Mouse (Mus musculus): Measurements from ENCODE around the gene Cebpg. TPM values are rescaled to one million over a fixed set of nuclear protein-coding genes. Genes with fewer than 3 reads are reported as not detected.

Cebpg gene
- polyA plus RNA-seq, 1 experiment from 2014 or later: 41.7 TPM

GRCm38 (mm10) chr7:35064286-35065258 lies 8.2 kb upstream of the Cebpg start:
- no peaks in the 10 kb centered on the region for H3K36me3 ChIP-seq (ENCODE audit: insufficient read depth)
- peak; percentile 88 for ATAC-seq (ENCODE audit: insufficient read depth)
- WGBS: 60% methylated on average over 14 of the region's 14 CpGs

GRCm38 (mm10) chr7:35059467-35059866 lies 3.1 kb upstream of the Cebpg start:
- Histone ChIP-seq H3K4me2 (no peak overlapping the region), H3K36me3 (ENCODE audit: insufficient read depth) (no peaks in the 10 kb centered on the region), H3K9ac (no peak overlapping the region), H3K4me1 (ENCODE audit: insufficient read depth) (peaks cover 8% of the 10 kb centered on the region), H3K27ac (ENCODE audit: low read depth) (no peak overlapping the region), H3K27me3 (ENCODE audit: insufficient read depth, low read length) (no peaks in the 10 kb centered on the region), H3K4me3 (ENCODE audit: low read depth, low read length) (no peak overlapping the region), H3K9me3 (ENCODE audit: low read depth, low read length) (no peaks in the 10 kb centered on the region)
- ATAC-seq (ENCODE audit: insufficient read depth): no peak
- DNase-seq: no peak
- peak; percentile 13; the same call in 1 of the 2 replicates for TF ChIP-seq CTCF (IDR thresholded peaks at IDR 0.05; ENCODE audit: low read depth)
- 56% methylated on average over 5 of the region's 5 CpGs for WGBS

More at GRCm38 (mm10) chr7:35064286-35065258, 8.2 kb upstream of the Cebpg start:
- H3K4me1 ChIP-seq (ENCODE audit: insufficient read depth): no peaks in the 10 kb centered on the region
- no peak for TF ChIP-seq CTCF (IDR thresholded peaks at IDR 0.05; ENCODE audit: low read depth)
- H3K9ac ChIP-seq: no peak overlapping the region
- no peaks in the 10 kb centered on the region for H3K9me3 ChIP-seq (ENCODE audit: low read depth, low read length)
- H3K27ac ChIP-seq (ENCODE audit: low read depth): no peak overlapping the region
- H3K4me3 ChIP-seq (ENCODE audit: low read depth, low read length): no peak overlapping the region
- peak; percentile 91 for DNase-seq
- no peak overlapping the region for H3K4me2 ChIP-seq
- H3K27me3 ChIP-seq (ENCODE audit: insufficient read depth, low read length): no peaks in the 10 kb centered on the region

- H3K4me2 ChIP-seq: no peak overlapping the region
- no peak overlapping the region for H3K4me3 ChIP-seq (ENCODE audit: low read depth, low read length)
- no peaks in the 10 kb centered on the region for H3K36me3 ChIP-seq (ENCODE audit: insufficient read depth)
- H3K9ac ChIP-seq: no peak overlapping the region
- no peak for ATAC-seq (ENCODE audit: insufficient read depth)
- H3K27me3 ChIP-seq (ENCODE audit: insufficient read depth, low read length): no peaks in the 10 kb centered on the region
- peaks cover 8% of the 10 kb centered on the region for H3K4me1 ChIP-seq (ENCODE audit: insufficient read depth)
- 75% methylated on average over 1 of the region's 1 CpGs for WGBS
- TF ChIP-seq CTCF (IDR thresholded peaks at IDR 0.05; ENCODE audit: low read depth): no peak
- H3K27ac ChIP-seq (ENCODE audit: low read depth): no peak overlapping the region
- no peaks in the 10 kb centered on the region for H3K9me3 ChIP-seq (ENCODE audit: low read depth, low read length)
- DNase-seq: no peak
Observed at GRCm38 (mm10) chr7:35058329-35058728, 2.0 kb upstream of the Cebpg start.

GRCm38 (mm10) chr7:35057569-35057968 lies 1.2 kb upstream of the Cebpg start:
- Histone ChIP-seq H3K9ac (no peak overlapping the region), H3K4me3 (ENCODE audit: low read depth, low read length) (no peak overlapping the region), H3K27me3 (ENCODE audit: insufficient read depth, low read length) (no peaks in the 10 kb centered on the region), H3K27ac (ENCODE audit: low read depth) (no peak overlapping the region), H3K4me2 (no peak overlapping the region), H3K36me3 (ENCODE audit: insufficient read depth) (no peaks in the 10 kb centered on the region), H3K9me3 (ENCODE audit: low read depth, low read length) (no peaks in the 10 kb centered on the region), H3K4me1 (ENCODE audit: insufficient read depth) (peaks cover 8% of the 10 kb centered on the region)
- WGBS: 67% methylated on average over 4 of the region's 4 CpGs
- TF ChIP-seq CTCF (IDR thresholded peaks at IDR 0.05; ENCODE audit: low read depth): no peak
- DNase-seq (no peak), ATAC-seq (ENCODE audit: insufficient read depth) (no peak)

GRCm38 (mm10) chr7:35056999-35057398 lies 626 bp upstream of the Cebpg start:
- TF ChIP-seq CTCF (IDR thresholded peaks at IDR 0.05; ENCODE audit: low read depth): no peak

GRCm38 (mm10) chr7:35055619-35056435 lies 546 bp downstream of the Cebpg start:
- TF ChIP-seq CTCF (IDR thresholded peaks at IDR 0.05; ENCODE audit: low read depth): peak; percentile 5
- peaks cover 8% of the 10 kb centered on the region for H3K4me1 ChIP-seq (ENCODE audit: insufficient read depth)
- H3K27me3 ChIP-seq (ENCODE audit: insufficient read depth, low read length): no peaks in the 10 kb centered on the region
- WGBS: under 1% methylated on average over 66 of the region's 77 CpGs
- H3K4me3 ChIP-seq (ENCODE audit: low read depth, low read length): peak overlapping the region; percentile 89
- peak overlapping the region; percentile 81 for H3K27ac ChIP-seq (ENCODE audit: low read depth)
- H3K36me3 ChIP-seq (ENCODE audit: insufficient read depth): peaks cover 3% of the 10 kb centered on the region; the same call in 1 of the 2 replicates
- DNase-seq (peak; percentile 53), ATAC-seq (ENCODE audit: insufficient read depth) (peak; percentile 89)
- peak overlapping the region; percentile 87 for H3K9ac ChIP-seq
- H3K4me2 ChIP-seq: peak overlapping the region; percentile 93
- H3K9me3 ChIP-seq (ENCODE audit: low read depth, low read length): no peaks in the 10 kb centered on the region

More at GRCm38 (mm10) chr7:35056999-35057398, 626 bp upstream of the Cebpg start:
- Histone ChIP-seq H3K36me3 (ENCODE audit: insufficient read depth) (no peaks in the 10 kb centered on the region), H3K9ac (peak overlapping the region; percentile 87), H3K4me2 (peak overlapping the region; percentile 93), H3K4me3 (ENCODE audit: low read depth, low read length) (peak overlapping the region; percentile 89), H3K9me3 (ENCODE audit: low read depth, low read length) (no peaks in the 10 kb centered on the region), H3K4me1 (ENCODE audit: insufficient read depth) (peaks cover 8% of the 10 kb centered on the region), H3K27ac (ENCODE audit: low read depth) (peak overlapping the region; percentile 63; the same call in 1 of the 2 replicates), H3K27me3 (ENCODE audit: insufficient read depth, low read length) (no peaks in the 10 kb centered on the region)
- DNase-seq (peak; percentile 6), ATAC-seq (ENCODE audit: insufficient read depth) (no peak; the same call in 1 of the 2 replicates)
- WGBS: 14% methylated on average over 10 of the region's 10 CpGs

Data from lung, embryonic 14.5 days (tissue).